Mouse (Mus musculus) frontal cortex, postnatal 25 days (tissue): ENCODE results near the gene Abcb4.
"Not testable (repeated sequence)": the region's sequence is repeated elsewhere in the genome, so short reads cannot be mapped to it uniquely, and the experiment has no call there.

ENCODE experiments used
- DNase-seq, 2 experiments: peaks; one replicate each; pipeline ENCODE4 v3.0.0; 2022; ENCODE audit warnings: low spot score in 2 of 2

The Abcb4 gene

GRCm38 (mm10) chr5:8997513-8997895, 104.0 kb downstream of the Abcb4 start:
- DNase-seq, result no peak

GRCm38 (mm10) chr5:8999108-8999507, 105.6 kb downstream of the Abcb4 start:
- DNase-seq, result no peak

- DNase-seq, result not testable (repeated sequence)
Measured at GRCm38 (mm10) chr5:9000006-9000405, 106.5 kb downstream of the Abcb4 start.

GRCm38 (mm10) chr5:9006585-9006984, 113.1 kb downstream of the Abcb4 start:
- DNase-seq, result not testable (repeated sequence)
